12 mouse cellular contexts compared by ENCODE assay signal in the genomic region with DNA sequence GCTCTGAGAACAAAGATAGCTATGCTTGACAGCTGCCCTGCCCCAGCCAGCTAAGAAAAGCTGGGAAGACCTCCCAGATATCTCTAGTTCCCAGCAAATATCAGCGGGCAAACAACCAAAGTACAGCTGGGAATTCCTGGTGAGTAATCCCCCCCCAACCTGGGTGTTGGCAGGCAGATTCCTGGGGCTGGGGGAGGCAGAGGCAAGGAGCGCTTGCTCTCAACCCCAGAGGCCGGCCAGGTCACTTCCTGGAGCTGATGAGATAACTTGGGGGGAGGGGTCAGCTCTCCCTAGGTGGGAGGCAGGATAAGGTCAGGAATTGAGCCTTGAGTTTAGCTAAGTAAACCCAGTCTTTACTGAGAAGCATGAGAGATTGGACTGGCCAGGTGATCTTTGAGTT. TPM values are rescaled to one million over a fixed set of nuclear protein-coding genes. Genes with fewer than 3 reads are reported as not detected.
DNase-seq lines count a peak whose midpoint lies in the region; ATAC-seq lines count a peak whose summit lies in the region.
"Had no signal": no experiment of that assay in that cellular context is flagged by ENCODE, and none has a peak within 500 bp of the region (broad histone marks: within the 10 kb centered on the region; RNA-seq: fewer than 3 reads in every experiment).

No protein-coding gene starts in this region.

- H3K36me3 ChIP-seq in kidney, embryonic 14.5 days (ENCODE audit: control insufficient read depth, insufficient read depth, low read length): no peaks in the 10 kb centered on the region
- H3K36me3 ChIP-seq in stomach, embryonic 16.5 days (ENCODE audit: control insufficient read depth, insufficient read depth, low read length): no peaks in the 10 kb centered on the region
- H3K36me3 ChIP-seq: hindbrain, embryonic 12.5 days had no signal

- no peaks in the 10 kb centered on the region for H3K9me3 ChIP-seq in kidney, embryonic 14.5 days (ENCODE audit: control insufficient read depth, low read length)
- no peaks in the 10 kb centered on the region for H3K9me3 ChIP-seq in stomach, embryonic 16.5 days (replicated peaks; ENCODE audit: control insufficient read depth, low read length)
- H3K9me3 ChIP-seq: hindbrain, embryonic 12.5 days had no signal

- no peaks in the 10 kb centered on the region for H3K27me3 ChIP-seq in kidney, embryonic 14.5 days (ENCODE audit: control insufficient read depth, insufficient read depth, low read length)
- no peaks in the 10 kb centered on the region for H3K27me3 ChIP-seq in stomach, embryonic 16.5 days (ENCODE audit: control insufficient read depth, insufficient read depth, low read length)
- H3K27me3 ChIP-seq: hindbrain, embryonic 12.5 days had no signal

- no peak overlapping the region for H3K4me2 ChIP-seq in kidney, embryonic 14.5 days (replicated peaks; ENCODE audit: low read depth, low read length)
- no peak overlapping the region for H3K4me2 ChIP-seq in stomach, embryonic 16.5 days (ENCODE audit: low read depth, low read length)
- H3K4me2 ChIP-seq: hindbrain, embryonic 12.5 days had no signal

- ATAC-seq in kidney, embryonic 14.5 days (ENCODE audit: low FRiP score, low TSS enrichment): no peak; the same call in 1 of the 2 replicates
- peak; percentile 31; the same call in 1 of the 2 replicates for ATAC-seq in stomach, embryonic 16.5 days (ENCODE audit: insufficient read depth, low FRiP score)
- ATAC-seq: forebrain, embryonic 14.5 days had no signal

- H3K4me3 ChIP-seq in kidney, embryonic 14.5 days (ENCODE audit: low read length): no peak overlapping the region
- H3K4me3 ChIP-seq in stomach, embryonic 16.5 days (replicated peaks; ENCODE audit: low read length): no peak overlapping the region
- H3K4me3 ChIP-seq: hindbrain, embryonic 12.5 days had no signal

- 3% methylated on average over 3 of the region's 3 CpGs for WGBS in kidney, embryonic 14.5 days
- 27% methylated on average over 3 of the region's 3 CpGs for WGBS in stomach, embryonic 16.5 days

- DNase-seq in kidney, adult 18-20 months: no peak
- peak; percentile 28 for DNase-seq in ovary, adult 18-20 months (ENCODE audit: low spot score)
- no peak for DNase-seq in ovary, postnatal 10 days (ENCODE audit: low spot score)
- DNase-seq in embryo, embryonic 11 days: peak; percentile 61
- no peak for DNase-seq in gastrocnemius, postnatal 25 days
- DNase-seq in right cerebral cortex, adult 2 months (ENCODE audit: low spot score in 2 of 2): no peak
- DNase-seq: cerebellum, postnatal 25 days; right cerebral cortex, postnatal 4 days had no signal

- peak overlapping the region; percentile 51; the same call in 1 of the 2 replicates for H3K27ac ChIP-seq in kidney, embryonic 14.5 days (ENCODE audit: low read depth, low read length)
- H3K27ac ChIP-seq in stomach, embryonic 16.5 days (ENCODE audit: low read length): peak overlapping the region; percentile 40
- H3K27ac ChIP-seq: hindbrain, embryonic 12.5 days had no signal

- H3K9ac ChIP-seq in kidney, embryonic 14.5 days (ENCODE audit: low read depth, low read length): no peak overlapping the region
- no peak overlapping the region for H3K9ac ChIP-seq in stomach, embryonic 16.5 days (ENCODE audit: low read length)
- H3K9ac ChIP-seq: hindbrain, embryonic 12.5 days had no signal

- H3K4me1 ChIP-seq in kidney, embryonic 14.5 days (ENCODE audit: control insufficient read depth, insufficient read depth, low read length): peaks cover 7% of the 10 kb centered on the region
- H3K4me1 ChIP-seq in stomach, embryonic 16.5 days (ENCODE audit: control insufficient read depth, insufficient read depth, low read length): peaks cover 8% of the 10 kb centered on the region

RNA-seq across cellular contexts. Expression of a gene that starts 10.8 kb away (rescaled TPM):
- polyA plus RNA-seq in kidney, embryonic 14.5 days (2014; fragmentation: Nextera tagmentation; extraction: Ambion mirVana): 38.3 and 52.6 TPM in 2 replicates
- 51.2 and 52.7 TPM in 2 replicates for polyA plus RNA-seq in stomach, embryonic 16.5 days (2015; fragmentation: Nextera tagmentation; extraction: Ambion mirVana)
- total RNA-seq in gastrocnemius, postnatal 25 days (2021): 10 to 100 TPM; 10.2 to 15.5 TPM

Comparison
In these comparisons a context has a peak if more than half of its experiments do, and no peak if none do; other contexts are left out.
1. DNase-seq: peak in ovary, adult 18-20 months (single experiment) and embryo, embryonic 11 days (single experiment); none in kidney, adult 18-20 months (single experiment), ovary, postnatal 10 days (single experiment), gastrocnemius, postnatal 25 days (single experiment) and right cerebral cortex, adult 2 months (0 of 2).